Mouse (Mus musculus): ENCODE measurements around the gene Scd2. TPM values are rescaled to one million over a fixed set of nuclear protein-coding genes. Genes with fewer than 3 reads are reported as not detected.

Gene Scd2
- polyA plus RNA-seq, 1 experiment from 2014 or later, result 324 TPM

DNA sequence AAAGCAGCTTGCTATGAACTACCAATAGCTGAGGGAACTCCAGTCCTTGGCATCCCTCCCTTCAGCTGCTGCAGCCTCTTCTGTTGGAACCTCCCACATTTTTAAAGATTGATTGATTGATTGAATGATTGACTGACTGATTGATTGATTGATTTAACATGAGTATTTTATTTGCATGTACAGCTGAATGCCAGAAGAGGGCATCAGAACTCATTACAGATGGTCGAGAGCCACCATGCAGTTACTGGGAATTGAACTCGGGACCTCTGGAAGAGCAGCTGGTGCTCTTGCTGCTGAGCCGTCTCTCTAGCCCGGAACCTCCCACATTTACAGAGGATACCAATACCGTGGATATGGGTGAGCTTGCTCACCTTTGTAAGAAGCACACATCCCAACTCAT is 33.0 kb upstream of the Scd2 start:
- Histone ChIP-seq H3K9me3 (no peaks in the 10 kb centered on the region), H3K27ac (replicated peaks) (no peak overlapping the region), H3K4me1 (peaks cover 10% of the 10 kb centered on the region), H3K4me3 (no peak overlapping the region), H3K36me3 (replicated peaks) (no peaks in the 10 kb centered on the region), H3K27me3 (replicated peaks; ENCODE audit: low read depth, poor library complexity, severe bottlenecking) (no peaks in the 10 kb centered on the region)
- WGBS, result 76% methylated on average over 5 of the region's 5 CpGs
- no peak for DNase-seq (ENCODE audit: low spot score)

DNA sequence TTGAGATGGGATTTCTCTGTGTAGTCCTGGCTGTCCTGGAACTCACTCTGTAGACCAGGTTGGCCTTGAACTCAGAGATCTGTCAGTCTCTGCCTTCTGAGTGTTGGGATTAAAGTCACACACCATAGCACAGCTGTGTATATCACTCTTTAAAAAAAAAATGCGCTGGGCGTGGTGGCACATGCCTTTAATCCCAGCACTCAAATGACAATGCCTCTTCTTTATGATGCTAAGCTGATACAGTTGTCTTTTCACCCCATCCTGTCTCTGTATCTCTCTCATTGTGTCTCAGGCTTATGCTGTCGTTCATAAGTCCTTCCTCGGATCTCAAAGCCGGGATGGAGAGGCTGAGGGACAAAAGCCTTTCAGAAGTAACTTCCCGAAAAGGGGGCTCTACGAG is 31.7 kb upstream of the Scd2 start:
- DNase-seq (ENCODE audit: low spot score), result no peak
- H3K4me1 ChIP-seq, result peaks cover 21% of the 10 kb centered on the region
- no peaks in the 10 kb centered on the region for H3K9me3 ChIP-seq
- no peaks in the 10 kb centered on the region for H3K27me3 ChIP-seq (replicated peaks; ENCODE audit: low read depth, poor library complexity, severe bottlenecking)
- no peak overlapping the region for H3K27ac ChIP-seq (replicated peaks)
- 80% methylated on average over 7 of the region's 7 CpGs for WGBS
- no peak overlapping the region for H3K4me3 ChIP-seq
- H3K36me3 ChIP-seq (replicated peaks), result no peaks in the 10 kb centered on the region

DNA sequence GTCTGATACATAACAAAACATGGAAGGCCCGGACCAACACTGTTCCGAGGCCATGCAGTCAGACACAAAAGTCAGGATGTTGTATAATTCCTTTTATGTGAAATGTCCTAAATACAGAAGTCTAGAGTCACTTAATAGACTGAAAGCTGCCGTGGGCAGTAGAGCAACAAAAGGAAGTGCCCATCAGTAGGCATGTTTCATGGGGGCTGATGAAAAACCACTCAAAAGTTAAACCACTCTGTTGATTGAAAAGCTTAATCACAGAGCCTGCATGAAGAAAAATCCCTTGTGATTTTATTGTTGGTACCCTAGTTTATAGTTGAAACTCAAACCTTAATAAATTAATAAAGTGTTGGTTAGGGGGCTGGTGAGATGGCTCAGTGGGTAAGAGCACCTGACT is 29.9 kb upstream of the Scd2 start:
- Histone ChIP-seq H3K4me3 (no peak overlapping the region), H3K9me3 (no peaks in the 10 kb centered on the region), H3K36me3 (replicated peaks) (no peaks in the 10 kb centered on the region), H3K27ac (replicated peaks) (no peak overlapping the region), H3K27me3 (replicated peaks; ENCODE audit: low read depth, poor library complexity, severe bottlenecking) (no peaks in the 10 kb centered on the region), H3K4me1 (peaks cover 34% of the 10 kb centered on the region)
- WGBS, result 87% methylated on average over 3 of the region's 3 CpGs
- DNase-seq (ENCODE audit: low spot score), result no peak

DNA sequence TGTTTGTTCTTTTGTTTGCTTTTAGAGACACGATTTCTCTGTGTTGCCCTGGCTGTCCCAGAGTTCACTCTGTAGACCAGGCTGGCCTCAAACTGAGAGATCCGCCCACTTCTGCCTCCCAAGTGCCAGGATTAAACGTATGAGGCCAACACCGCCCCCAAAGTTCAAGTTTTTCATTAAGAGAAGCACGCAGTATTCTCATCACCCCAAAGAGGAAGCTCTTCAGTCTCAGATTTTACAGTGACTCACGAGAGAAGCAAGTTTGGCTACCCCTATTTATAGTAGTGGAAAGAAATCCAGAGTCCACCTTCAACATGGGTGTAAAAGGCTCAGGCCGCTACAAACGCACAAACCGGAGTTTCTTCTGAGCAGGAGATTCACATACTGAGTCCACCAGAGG is 29.2 kb upstream of the Scd2 start:
- WGBS, result 84% methylated on average over 9 of the region's 9 CpGs
- Histone ChIP-seq H3K36me3 (replicated peaks) (no peaks in the 10 kb centered on the region), H3K4me1 (peaks cover 34% of the 10 kb centered on the region), H3K4me3 (no peak overlapping the region), H3K27me3 (replicated peaks; ENCODE audit: low read depth, poor library complexity, severe bottlenecking) (no peaks in the 10 kb centered on the region), H3K9me3 (no peaks in the 10 kb centered on the region), H3K27ac (replicated peaks) (no peak overlapping the region)
- no peak for DNase-seq (ENCODE audit: low spot score)

DNA sequence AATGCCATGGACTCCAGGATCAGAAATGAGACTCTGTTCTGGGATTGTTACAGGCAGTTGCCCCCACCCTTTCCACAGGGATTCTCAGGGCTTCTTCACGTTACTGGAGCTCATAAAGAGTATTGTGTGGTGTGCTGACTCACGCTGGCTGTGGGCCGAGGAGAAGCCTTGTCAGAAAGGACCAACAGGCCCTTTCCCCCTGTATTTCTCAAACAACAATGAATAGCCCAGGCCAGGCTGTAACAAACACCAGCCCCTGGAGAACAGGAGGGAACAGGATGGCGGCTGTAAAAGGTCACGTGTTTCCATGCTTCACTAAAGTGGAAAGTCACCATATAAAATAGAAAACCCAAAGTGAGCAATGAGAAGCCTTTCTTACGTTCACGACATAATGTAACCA is 28.2 kb upstream of the Scd2 start:
- 59% methylated on average over 7 of the region's 7 CpGs for WGBS
- Histone ChIP-seq H3K36me3 (replicated peaks) (no peaks in the 10 kb centered on the region), H3K4me1 (peaks cover 34% of the 10 kb centered on the region), H3K27ac (replicated peaks) (peak overlapping the region; percentile 58), H3K9me3 (no peaks in the 10 kb centered on the region), H3K4me3 (no peak overlapping the region), H3K27me3 (replicated peaks; ENCODE audit: low read depth, poor library complexity, severe bottlenecking) (no peaks in the 10 kb centered on the region)
- DNase-seq (ENCODE audit: low spot score), result no peak

DNA sequence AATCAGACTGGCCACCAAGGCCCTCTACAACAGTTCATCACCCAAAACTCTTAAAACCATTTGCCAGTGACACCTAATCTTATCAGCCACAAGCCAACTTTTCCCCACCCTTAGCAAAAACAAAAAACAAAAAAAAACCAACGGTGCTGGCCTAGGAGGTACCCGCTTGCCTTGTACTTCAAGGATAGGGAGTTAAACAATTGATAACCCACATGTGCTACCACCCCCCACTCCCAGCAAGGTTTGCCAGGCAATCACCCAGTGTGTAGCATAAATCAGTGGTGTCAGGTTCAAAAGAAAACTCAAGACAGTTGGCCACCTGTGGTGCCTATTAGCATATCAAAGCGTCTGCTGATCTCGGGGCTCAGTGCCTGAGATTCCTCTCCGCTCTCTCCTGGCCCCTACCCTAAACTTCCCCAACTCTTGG is 27.6 kb upstream of the Scd2 start:
- H3K27me3 ChIP-seq (replicated peaks; ENCODE audit: low read depth, poor library complexity, severe bottlenecking), result no peaks in the 10 kb centered on the region
- no peaks in the 10 kb centered on the region for H3K9me3 ChIP-seq
- no peak for DNase-seq (ENCODE audit: low spot score)
- 33% methylated on average over 5 of the region's 5 CpGs for WGBS
- peaks cover 34% of the 10 kb centered on the region for H3K4me1 ChIP-seq
- no peaks in the 10 kb centered on the region for H3K36me3 ChIP-seq (replicated peaks)
- peak overlapping the region; percentile 96 for H3K27ac ChIP-seq (replicated peaks)
- peak overlapping the region; percentile 68; the same call in 1 of the 2 replicates for H3K4me3 ChIP-seq

DNA sequence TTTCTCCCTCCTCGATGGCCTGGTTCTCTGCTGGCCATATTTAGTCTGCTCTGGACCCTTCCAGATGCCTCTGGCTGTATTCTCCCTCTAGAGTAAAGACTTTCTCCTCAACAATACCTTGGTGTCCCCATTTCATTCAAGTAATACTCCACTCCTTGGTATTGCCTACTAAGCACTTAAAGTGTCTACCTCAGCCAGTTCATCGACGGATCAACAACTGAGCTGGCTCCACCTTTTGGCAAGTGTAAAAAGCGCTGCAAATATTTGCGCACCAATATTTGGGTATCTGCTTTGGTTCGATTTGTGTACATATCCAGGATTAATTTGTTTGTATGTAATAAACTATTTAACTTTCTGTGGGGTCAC is 27.0 kb upstream of the Scd2 start:
- H3K4me3 ChIP-seq, result peak overlapping the region; percentile 68
- peaks cover 34% of the 10 kb centered on the region for H3K4me1 ChIP-seq
- no peaks in the 10 kb centered on the region for H3K36me3 ChIP-seq (replicated peaks)
- H3K9me3 ChIP-seq, result no peaks in the 10 kb centered on the region
- WGBS, result 7% methylated on average over 6 of the region's 6 CpGs
- DNase-seq (ENCODE audit: low spot score), result no peak
- H3K27me3 ChIP-seq (replicated peaks; ENCODE audit: low read depth, poor library complexity, severe bottlenecking), result no peaks in the 10 kb centered on the region
- H3K27ac ChIP-seq (replicated peaks), result peak overlapping the region; percentile 96

DNA sequence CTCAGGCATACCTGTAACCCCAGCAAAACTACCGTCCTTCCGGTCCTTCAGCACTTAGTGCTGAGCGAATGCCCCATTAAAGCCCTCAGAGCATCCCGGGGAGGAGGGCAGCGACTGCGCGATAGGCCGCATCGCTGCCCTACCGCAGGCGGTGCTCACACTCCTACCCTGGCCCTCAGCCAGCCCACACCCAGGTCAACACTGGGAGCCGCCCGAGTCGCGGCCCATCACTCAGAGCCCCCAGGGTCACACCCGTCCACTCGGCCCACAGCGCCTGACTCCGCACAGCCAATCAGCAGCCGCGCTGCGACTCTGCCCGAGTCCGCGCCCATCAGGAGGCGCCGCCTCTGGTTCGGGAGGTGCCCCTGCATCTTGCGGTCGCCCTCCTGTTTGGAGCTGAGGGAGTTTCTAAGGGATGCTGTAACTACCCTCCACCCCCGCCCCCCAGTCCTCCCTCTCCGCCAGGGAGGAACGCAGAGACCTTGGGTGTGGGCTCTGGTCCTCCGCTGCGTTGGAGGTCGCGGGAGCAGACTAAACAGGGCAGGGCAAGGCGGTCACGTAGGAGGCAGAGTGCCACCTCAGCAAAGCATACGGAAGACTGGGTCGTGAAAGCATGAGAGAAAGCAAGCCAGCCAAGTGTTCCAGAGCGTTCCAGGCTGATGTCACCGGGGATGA is 26.5 kb upstream of the Scd2 start:
- H3K36me3 ChIP-seq (replicated peaks), result no peaks in the 10 kb centered on the region
- under 1% methylated on average over 43 of the region's 43 CpGs for WGBS
- peak overlapping the region; percentile 96 for H3K27ac ChIP-seq (replicated peaks)
- H3K27me3 ChIP-seq (replicated peaks; ENCODE audit: low read depth, poor library complexity, severe bottlenecking), result no peaks in the 10 kb centered on the region
- peak; percentile 95 for DNase-seq (ENCODE audit: low spot score)
- peaks cover 34% of the 10 kb centered on the region for H3K4me1 ChIP-seq
- H3K9me3 ChIP-seq, result no peaks in the 10 kb centered on the region
- peak overlapping the region; percentile 68 for H3K4me3 ChIP-seq

DNA sequence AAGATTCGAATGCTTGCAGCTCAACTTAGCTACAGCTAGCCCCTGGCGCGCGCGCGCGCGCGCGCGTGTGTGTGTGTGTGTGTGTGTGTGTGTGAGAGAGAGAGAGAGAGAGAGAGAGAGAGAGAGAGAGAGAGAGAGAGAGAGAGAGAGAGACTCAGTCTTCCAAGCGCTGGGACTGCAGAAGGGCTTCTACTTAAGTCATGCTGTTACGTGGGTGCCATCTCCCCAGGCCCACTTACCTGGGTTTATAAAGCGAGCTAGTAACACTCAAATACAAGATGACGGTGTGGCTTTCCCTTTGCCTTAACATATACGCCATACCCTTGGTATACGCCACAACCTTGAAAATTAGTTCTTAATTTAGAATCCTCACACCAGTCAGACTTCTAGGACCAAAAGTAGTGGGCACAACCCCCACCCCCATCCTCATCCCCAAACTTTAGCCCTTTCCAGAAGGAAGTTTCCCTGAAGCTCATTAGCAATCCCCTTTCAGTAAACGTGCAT is 25.9 kb upstream of the Scd2 start:
- 9% methylated on average over 18 of the region's 18 CpGs for WGBS
- Histone ChIP-seq H3K4me3 (peak overlapping the region; percentile 68), H3K4me1 (peaks cover 34% of the 10 kb centered on the region), H3K36me3 (replicated peaks) (no peaks in the 10 kb centered on the region), H3K27ac (replicated peaks) (peak overlapping the region; percentile 96), H3K9me3 (no peaks in the 10 kb centered on the region), H3K27me3 (replicated peaks; ENCODE audit: low read depth, poor library complexity, severe bottlenecking) (no peaks in the 10 kb centered on the region)
- no peak for DNase-seq (ENCODE audit: low spot score)

DNA sequence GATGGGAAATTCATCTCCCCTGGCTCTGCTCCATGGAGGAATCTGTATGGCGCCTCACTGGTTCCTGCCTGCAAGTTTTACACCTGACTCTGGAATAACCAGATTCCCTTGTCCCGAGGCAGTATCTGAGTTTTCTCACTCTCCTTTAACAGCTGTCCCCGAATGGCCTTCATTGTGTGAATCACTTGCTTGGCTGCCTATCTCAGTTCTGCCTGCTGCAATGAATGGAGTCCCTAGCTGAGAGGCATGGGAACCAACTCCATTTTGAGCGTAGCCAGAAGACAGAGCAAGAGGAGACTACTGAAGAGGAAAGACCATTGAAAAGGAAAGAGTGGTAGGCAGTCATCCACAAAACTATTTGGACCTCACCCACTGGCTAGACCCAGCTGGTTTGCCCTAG is 19.8 kb upstream of the Scd2 start:
- H3K4me3 ChIP-seq, result no peak overlapping the region

DNA sequence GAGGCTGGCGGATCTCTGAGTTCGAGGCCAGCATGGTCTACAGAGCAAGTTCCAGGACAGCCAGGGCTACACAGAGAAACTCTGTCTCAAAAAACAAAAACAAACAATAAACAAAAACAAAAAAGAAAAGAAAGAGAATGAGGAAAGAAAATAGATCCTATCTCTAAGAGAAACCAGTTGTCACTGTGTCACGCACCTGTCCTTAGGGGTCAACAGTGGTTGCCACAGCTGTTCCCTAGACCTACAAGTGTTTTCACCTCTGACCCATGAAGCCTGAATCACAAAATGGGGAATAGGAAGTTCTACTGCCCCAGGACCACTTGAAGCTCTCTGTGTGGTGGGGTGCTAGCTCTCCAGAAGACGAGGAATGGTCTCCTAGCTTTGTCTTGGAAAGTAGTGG is 19.0 kb upstream of the Scd2 start:
- 91% methylated on average over 4 of the region's 4 CpGs for WGBS
- no peaks in the 10 kb centered on the region for H3K9me3 ChIP-seq
- no peaks in the 10 kb centered on the region for H3K27me3 ChIP-seq (replicated peaks; ENCODE audit: low read depth, poor library complexity, severe bottlenecking)
- H3K36me3 ChIP-seq (replicated peaks), result no peaks in the 10 kb centered on the region
- H3K27ac ChIP-seq (replicated peaks), result no peak overlapping the region
- no peak for DNase-seq (ENCODE audit: low spot score)
- no peaks in the 10 kb centered on the region; the same call in 1 of the 2 replicates for H3K4me1 ChIP-seq
- H3K4me3 ChIP-seq, result no peak overlapping the region

More for the DNA sequence above, 19.8 kb upstream of the Scd2 start:
- Histone ChIP-seq H3K27ac (replicated peaks) (no peak overlapping the region), H3K27me3 (replicated peaks; ENCODE audit: low read depth, poor library complexity, severe bottlenecking) (no peaks in the 10 kb centered on the region), H3K36me3 (replicated peaks) (no peaks in the 10 kb centered on the region), H3K4me1 (no peaks in the 10 kb centered on the region; the same call in 1 of the 2 replicates), H3K9me3 (no peaks in the 10 kb centered on the region)
- 83% methylated on average over 4 of the region's 4 CpGs for WGBS
- DNase-seq (ENCODE audit: low spot score), result no peak

DNA sequence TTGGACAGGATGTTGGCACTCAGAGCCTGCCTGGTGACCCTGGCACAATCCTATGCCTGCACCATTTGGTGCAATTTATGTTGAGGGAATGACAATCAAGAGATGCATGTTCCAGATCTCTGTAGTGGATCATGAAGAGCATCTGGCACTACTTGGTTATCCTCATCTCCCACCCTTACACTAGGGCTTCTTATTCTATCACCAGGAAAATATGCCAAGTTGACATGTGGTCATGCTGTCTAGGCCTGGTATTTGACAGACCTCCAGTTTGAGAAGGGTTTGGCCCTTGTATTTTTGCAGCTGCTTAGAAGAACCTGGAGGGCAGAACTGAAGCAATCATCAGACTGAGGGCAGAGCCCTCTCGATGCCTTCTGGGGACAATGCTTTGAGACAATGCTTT is 18.1 kb upstream of the Scd2 start:
- DNase-seq (ENCODE audit: low spot score), result no peak
- Histone ChIP-seq H3K27me3 (replicated peaks; ENCODE audit: low read depth, poor library complexity, severe bottlenecking) (no peaks in the 10 kb centered on the region), H3K4me3 (no peak overlapping the region), H3K4me1 (peaks cover 5% of the 10 kb centered on the region), H3K27ac (replicated peaks) (no peak overlapping the region), H3K36me3 (replicated peaks) (no peaks in the 10 kb centered on the region), H3K9me3 (no peaks in the 10 kb centered on the region)
- WGBS, result 87% methylated on average over 1 of the region's 1 CpGs

DNA sequence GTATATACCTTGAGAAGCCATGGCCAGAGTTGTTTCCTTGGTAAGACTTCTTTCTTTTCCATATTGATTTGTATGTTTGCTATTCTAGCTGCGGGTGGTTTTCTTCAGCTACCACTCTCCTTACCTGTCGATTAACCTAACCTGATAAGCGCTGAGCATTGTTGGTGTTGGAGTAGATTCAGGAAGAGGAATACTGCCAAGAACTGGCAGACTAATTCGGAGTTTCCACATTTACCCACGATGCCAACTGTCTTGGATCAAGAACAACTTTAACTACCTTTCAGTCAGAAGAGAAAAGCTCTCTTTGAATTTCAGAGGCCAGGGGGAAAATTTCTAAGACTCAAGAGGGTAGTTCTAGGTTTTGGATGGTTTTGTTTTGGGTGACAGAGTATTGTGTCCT is 16.6 kb upstream of the Scd2 start:
- H3K4me3 ChIP-seq, result no peak overlapping the region
- no peak overlapping the region for H3K27ac ChIP-seq (replicated peaks)
- H3K9me3 ChIP-seq, result no peaks in the 10 kb centered on the region
- peaks cover 19% of the 10 kb centered on the region for H3K4me1 ChIP-seq
- no peak for DNase-seq (ENCODE audit: low spot score)
- no peaks in the 10 kb centered on the region for H3K27me3 ChIP-seq (replicated peaks; ENCODE audit: low read depth, poor library complexity, severe bottlenecking)
- H3K36me3 ChIP-seq (replicated peaks), result no peaks in the 10 kb centered on the region
- 86% methylated on average over 5 of the region's 5 CpGs for WGBS

Measured in embryonic facial prominence, embryonic 10.5 days (tissue).